15 mouse cellular contexts compared by ENCODE assay signal in genomic region chr12:100983565-100983964, GRCm38 (mm10). TPM values are rescaled to one million over a fixed set of nuclear protein-coding genes. Genes with fewer than 3 reads are reported as not detected.
DNase-seq lines count a peak whose midpoint lies in the region; ATAC-seq and TF ChIP-seq lines count a peak whose summit lies in the region.
"Had no signal": no experiment of that assay in that cellular context is flagged by ENCODE, and none has a peak within 500 bp of the region (broad histone marks: within the 10 kb centered on the region; RNA-seq: fewer than 3 reads in every experiment).

No protein-coding gene starts in this region.

- peaks cover 47% of the 10 kb centered on the region for H3K4me1 ChIP-seq in midbrain, embryonic 15.5 days

- no peak overlapping the region for H3K4me2 ChIP-seq in midbrain, embryonic 15.5 days
- H3K4me2 ChIP-seq: limb, embryonic 12.5 days; liver, embryonic 15.5 days had no signal

- TF ChIP-seq POLR2A in brain, embryonic 14.5 days (IDR thresholded peaks at IDR 0.05; ENCODE audit: borderline replicate concordance, extremely low read depth, insufficient read depth, insufficient read length, poor library complexity, severe bottlenecking): no peak

- ATAC-seq in midbrain, embryonic 15.5 days (replicated peaks): 0 out of 2 replicates have a peak, but pooled peaks have one; percentile 15
- ATAC-seq: Patski had no signal

- H3K4me3 ChIP-seq in midbrain, embryonic 15.5 days: no peak overlapping the region
- H3K4me3 ChIP-seq: limb, embryonic 12.5 days; liver, embryonic 15.5 days had no signal

- no peak for TF ChIP-seq CTCF in brain, embryonic 14.5 days (IDR thresholded peaks at IDR 0.05; ENCODE audit: borderline replicate concordance, extremely low read depth, insufficient read depth, insufficient read length)

- 62% methylated on average over 11 of the region's 11 CpGs for WGBS in midbrain, embryonic 15.5 days

- no peaks in the 10 kb centered on the region for H3K9me3 ChIP-seq in midbrain, embryonic 15.5 days
- H3K9me3 ChIP-seq: limb, embryonic 12.5 days; liver, embryonic 15.5 days had no signal

- H3K9ac ChIP-seq in midbrain, embryonic 15.5 days: no peak overlapping the region
- H3K9ac ChIP-seq: limb, embryonic 12.5 days; liver, embryonic 15.5 days had no signal

- H3K27me3 ChIP-seq in midbrain, embryonic 15.5 days (replicated peaks): no peaks in the 10 kb centered on the region
- H3K27me3 ChIP-seq: liver, embryonic 15.5 days; Patski had no signal

- 0 out of 2 replicates have a peak overlapping the region, but pooled peaks have one; percentile 17 for H3K27ac ChIP-seq in midbrain, embryonic 15.5 days
- H3K27ac ChIP-seq: limb, embryonic 12.5 days; liver, embryonic 15.5 days; stomach, postnatal 0 days had no signal

- no peaks in the 10 kb centered on the region for H3K36me3 ChIP-seq in midbrain, embryonic 15.5 days (replicated peaks)
- H3K36me3 ChIP-seq: limb, embryonic 12.5 days had no signal

- DNase-seq in layer of hippocampus, postnatal 10 days (ENCODE audit: low spot score in 2 of 2): peak; percentile 45 to 49
- no peak for DNase-seq in layer of hippocampus, postnatal 25 days (ENCODE audit: extremely low spot score in 1 of 2, low spot score in 1 of 2)
- peak; percentile 37 for DNase-seq in MN1 (ENCODE audit: low spot score)
- peak; percentile 60 for DNase-seq in brain, embryonic 14.5 days (ENCODE audit: low read depth)
- DNase-seq in spleen, postnatal 4 days (ENCODE audit: low spot score in 2 of 2): no peak
- DNase-seq in thymus, postnatal 4 days: no peak
- DNase-seq: cerebellum, adult 9-11 months; kidney, adult 9 months; spleen, adult 18-20 months; thymus, postnatal 36 days had no signal

RNA-seq across cellular contexts. Expression of gene Ccdc88c, which starts 45.3 kb away (rescaled TPM):
- 10 to 100 TPM; 43.0 to 49.7 TPM for total RNA-seq in layer of hippocampus, postnatal 10 days (2021)
- 10 to 100 TPM; 26.7 to 40.1 TPM for total RNA-seq in layer of hippocampus, postnatal 25 days (2021)
- 24.1 and 31.6 TPM in 2 replicates for polyA plus RNA-seq in brain, embryonic 14.5 days (2012; rRNA removed)
- 14.6 and 15.8 TPM in 2 replicates for polyA plus RNA-seq in midbrain, embryonic 15.5 days (2015; fragmentation: Nextera tagmentation; extraction: Ambion mirVana)

Comparison
In these comparisons a context has a peak if more than half of its experiments do, and no peak if none do; other contexts are left out.
1. DNase-seq: peak in layer of hippocampus, postnatal 10 days (2 of 2), MN1 (single experiment) and brain, embryonic 14.5 days (single experiment); none in layer of hippocampus, postnatal 25 days (0 of 2), spleen, postnatal 4 days (0 of 2) and thymus, postnatal 4 days (single experiment).